Mouse (Mus musculus) stomach, postnatal 0 days (tissue): Measurements from ENCODE around the gene Vat1. TPM values are rescaled to one million over a fixed set of nuclear protein-coding genes. Genes with fewer than 3 reads are reported as not detected.

Source experiments
- ATAC-seq: fragments of 200-750 bp; cut with Nextera tagmentation; 2 replicates; pipeline ENCODE4 v1.8.0; 2017; ENCODE audit not compliant: low FRiP score, low TSS enrichment
- DNase-seq: peaks from one replicate; pipeline ENCODE4 v3.0.0-alpha.2; 2016; ENCODE audit warnings: low spot score
- H3K27ac ChIP-seq: fragments of 300-500 bp; sonication (generic); replicated peaks from 2 replicates; pipeline ENCODE4 v1.5.1; 2014; ENCODE audit warnings: mild to moderate bottlenecking, control low read depth
- H3K27me3 ChIP-seq: fragments of 300-500 bp; sonication (generic); 2 replicates; pipeline ENCODE4 v1.6.1; 2014; ENCODE audit warnings: low read length; ENCODE audit not compliant: control insufficient read depth, insufficient read depth
- H3K36me3 ChIP-seq: fragments of 300-500 bp; sonication (generic); 2 replicates; pipeline ENCODE4 v1.6.1; 2014; ENCODE audit warnings: low read length, mixed read lengths; ENCODE audit not compliant: control insufficient read depth, insufficient read depth
- H3K4me1 ChIP-seq: fragments of 300-500 bp; sonication (generic); replicated peaks from 2 replicates; pipeline ENCODE4 v1.6.1; 2014; ENCODE audit warnings: antibody characterized with exemption; ENCODE audit not compliant: control insufficient read depth, insufficient read depth
- H3K4me2 ChIP-seq: fragments of 300-500 bp; sonication (generic); replicated peaks from 2 replicates; pipeline ENCODE4 v1.6.1; 2014; ENCODE audit warnings: low read depth, mild to moderate bottlenecking, control low read depth, moderate library complexity
- H3K4me3 ChIP-seq: fragments of 300-500 bp; sonication (generic); 2 replicates; pipeline ENCODE4 v1.5.1; 2014; ENCODE audit warnings: low read depth, low read length, control low read depth
- H3K9ac ChIP-seq: fragments of 300-500 bp; sonication (generic); 2 replicates; pipeline ENCODE4 v1.6.1; 2014; ENCODE audit warnings: mild to moderate bottlenecking, low read length, control low read depth, mixed read lengths
- H3K9me3 ChIP-seq: fragments of 300-500 bp; sonication (generic); 2 replicates; pipeline ENCODE4 v1.6.1; 2016; ENCODE audit warnings: low read length; ENCODE audit not compliant: control insufficient read depth
- CTCF ChIP-seq: IDR thresholded peaks from 2 replicates; pipeline ENCODE4 v1.5.1; 2016; ENCODE audit warnings: antibody characterized with exemption, low read depth, mild to moderate bottlenecking, moderate library complexity
- EP300 ChIP-seq: optimal IDR thresholded peaks from 2 replicates; pipeline ENCODE3; 2016; ENCODE audit warnings: antibody characterized with exemption
- WGBS: fragments of 180-500 bp; shearing (Covaris S2); extraction: QIAGEN DNeasy Blood & Tissue Kit; methylation state at CpG from one replicate; pipeline ENCODE4 v1.1.7; 2014; 5-methylcytosine and 5-hydroxymethylcytosine counted together
- microRNA-seq: library from miRNA; unstranded; fragments of <30 nt; microRNA quantifications from one replicate; pipeline ENCODE4, GENCODE M21; 2016
- polyA plus RNA-seq: library from polyadenylated mRNA; unstranded; fragments of >200 nt; fragmentation: Nextera tagmentation; extraction: Ambion mirVana; gene quantifications from 2 replicates; pipeline ENCODE4 v1.2.1, GENCODE M21; 2015

The Vat1 gene
- polyA plus RNA-seq, 1 experiment from 2014 or later = 63.4 TPM

DNA sequence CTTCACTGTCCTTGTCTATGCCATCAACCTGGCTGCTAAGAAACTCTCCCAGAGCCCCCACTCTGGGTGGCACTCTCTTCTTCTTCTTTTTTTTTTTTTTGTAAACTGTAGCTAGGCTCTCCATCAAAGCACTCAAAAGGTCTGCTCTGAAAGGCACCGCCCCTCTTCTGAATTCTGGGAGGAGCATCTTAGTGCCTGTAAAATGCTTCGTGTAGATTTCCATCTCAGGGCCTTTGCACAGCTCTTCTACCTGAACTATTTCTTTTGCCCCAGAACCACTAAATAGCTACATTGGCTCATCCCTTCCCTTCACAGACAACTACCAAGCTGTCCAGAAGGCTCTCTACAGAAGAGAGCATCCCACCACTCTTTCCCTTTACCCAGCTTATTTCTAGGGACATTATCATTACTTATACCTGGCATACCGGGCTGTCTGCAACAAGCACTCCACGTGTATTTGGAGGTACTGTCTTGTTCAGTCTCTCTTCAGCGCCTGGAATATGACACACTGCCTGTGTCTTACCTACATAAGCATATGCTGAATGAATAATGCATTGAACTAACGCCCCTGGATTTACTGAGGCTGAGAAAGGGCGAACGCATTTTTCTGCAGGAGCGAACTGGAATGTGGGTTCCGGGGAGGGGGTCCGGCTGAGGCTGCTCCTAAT is 49.5 kb downstream of the Vat1 start:
- Histone ChIP-seq H3K4me3 (peak overlapping the region; percentile 80), H3K9me3 (no peaks in the 10 kb centered on the region), H3K36me3 (peaks cover 5% of the 10 kb centered on the region; the same call in 1 of the 2 replicates), H3K27me3 (no peaks in the 10 kb centered on the region), H3K27ac (peak overlapping the region; percentile 67), H3K4me1 (no peaks in the 10 kb centered on the region), H3K4me2 (peak overlapping the region; percentile 80), H3K9ac (peak overlapping the region; percentile 75)
- ATAC-seq (peak; percentile 26; the same call in 1 of the 2 replicates), DNase-seq (no peak)
- no peak for TF ChIP-seq EP300
- no peak for TF ChIP-seq CTCF
- WGBS = 2% methylated on average over 11 of the region's 11 CpGs

GRCm38 (mm10) chr11:101415306-101415705 is 50.7 kb downstream of the Vat1 start:
- no peaks in the 10 kb centered on the region for H3K4me1 ChIP-seq
- no peak for DNase-seq
- H3K36me3 ChIP-seq = peaks cover 12% of the 10 kb centered on the region; the same call in 1 of the 2 replicates
- no peak overlapping the region for H3K9ac ChIP-seq
- H3K4me2 ChIP-seq = no peak overlapping the region
- no peak overlapping the region for H3K4me3 ChIP-seq
- WGBS = 83% methylated on average over 2 of the region's 2 CpGs
- no peak for ATAC-seq
- no peaks in the 10 kb centered on the region for H3K9me3 ChIP-seq
- H3K27me3 ChIP-seq = no peaks in the 10 kb centered on the region
- no peak overlapping the region for H3K27ac ChIP-seq
- peak; percentile 43 for TF ChIP-seq CTCF
- no peak for TF ChIP-seq EP300

Small RNA genes within 50 kb of the gene (microRNA-seq; reads per million reads assigned to microRNA genes)
- gene Mir6929 = not detected

Other genes starting within 250 kb of the Vat1 start
- 8.1 and 9.4 TPM in 2 replicates for gene Ezh1, start 239.8 kb downstream of the Vat1 start, polyA plus RNA-seq
- 62.3 and 64.9 TPM in 2 replicates for gene Ramp2, start 220.2 kb downstream of the Vat1 start, polyA plus RNA-seq
- gene Vps25, start 212.5 kb downstream of the Vat1 start, polyA plus RNA-seq = 141 and 157 TPM in 2 replicates
- 15.9 and 18.4 TPM in 2 replicates for gene Wnk4, start 205.7 kb downstream of the Vat1 start, polyA plus RNA-seq
- 0.30 and 0.33 TPM in 2 replicates for gene Cntd1, start 187.2 kb downstream of the Vat1 start, polyA plus RNA-seq
- 175 and 180 TPM in 2 replicates for gene Coa3, start 187.1 kb downstream of the Vat1 start, polyA plus RNA-seq
- 102 and 110 TPM in 2 replicates for gene Becn1, start 163.9 kb downstream of the Vat1 start, polyA plus RNA-seq
- gene Psme3, start 150.0 kb downstream of the Vat1 start, polyA plus RNA-seq = 64.2 and 66.9 TPM in 2 replicates
- gene Aoc2, start 141.2 kb downstream of the Vat1 start, polyA plus RNA-seq = 0.39 and 0.41 TPM in 2 replicates
- gene Aoc3, start 135.6 kb downstream of the Vat1 start, polyA plus RNA-seq = 5.1 TPM in 2 replicates
- 0.27 and 0.35 TPM in 2 replicates for gene G6pc, start 98.7 kb downstream of the Vat1 start, polyA plus RNA-seq
- 29.8 and 30.0 TPM in 2 replicates for gene Aarsd1, start 48.6 kb downstream of the Vat1 start, polyA plus RNA-seq
- 3.1 TPM in 2 replicates for gene Gm27029, start 41.4 kb downstream of the Vat1 start, polyA plus RNA-seq
- 11.3 and 11.5 TPM in 2 replicates for gene Rundc1, start 41.1 kb downstream of the Vat1 start, polyA plus RNA-seq
- 11.1 and 13.4 TPM in 2 replicates for gene Ptges3l, start 40.9 kb downstream of the Vat1 start, polyA plus RNA-seq
- gene Rpl27, start 23.9 kb downstream of the Vat1 start, polyA plus RNA-seq = 317 and 371 TPM in 2 replicates
- gene Ifi35, start 17.8 kb downstream of the Vat1 start, polyA plus RNA-seq = 37.4 and 37.5 TPM in 2 replicates
- gene Rnd2, start 1.2 kb downstream of the Vat1 start, polyA plus RNA-seq = 15.3 and 16.1 TPM in 2 replicates
- 1.1 and 2.5 TPM in 2 replicates for gene Brca1, start 85.7 kb upstream of the Vat1 start, polyA plus RNA-seq
- gene Nbr1, start 85.9 kb upstream of the Vat1 start, polyA plus RNA-seq = 34.5 TPM in 2 replicates
- 10.0 TPM in 2 replicates for gene Tmem106a, start 116.0 kb upstream of the Vat1 start, polyA plus RNA-seq
- 0.13 TPM in 1 of 2 replicates, not detected in the other for gene Gm11634, start 133.0 kb upstream of the Vat1 start, polyA plus RNA-seq
- 18.9 and 20.9 TPM in 2 replicates for gene Rdm1, start 161.0 kb upstream of the Vat1 start, polyA plus RNA-seq
- gene Arl4d, start 199.3 kb upstream of the Vat1 start, polyA plus RNA-seq = 9.5 and 10.0 TPM in 2 replicates